Mouse (Mus musculus) limb, embryonic 15.5 days (tissue): ENCODE measurements around the gene Gm5861. TPM values are rescaled to one million over a fixed set of nuclear protein-coding genes. Genes with fewer than 3 reads are reported as not detected.
"Not testable (repeated sequence)": the region's sequence is repeated elsewhere in the genome, so short reads cannot be mapped to it uniquely, and the experiment has no call there.

Experiments
- ATAC-seq: fragments of 200-750 bp; cut with Nextera tagmentation; 2 replicates; pipeline ENCODE4 v1.8.0; 2017; ENCODE audit warnings: low read depth, moderate TSS enrichment; ENCODE audit not compliant: insufficient number of reproducible peaks, low FRiP score, low TSS enrichment
- H3K27ac ChIP-seq: fragments of 300-500 bp; sonication (generic); 2 replicates; pipeline ENCODE4 v1.5.1; 2015; ENCODE audit warnings: moderate library complexity, mild to moderate bottlenecking, inconsistent platforms
- H3K27me3 ChIP-seq: fragments of 300-500 bp; sonication (generic); 2 replicates; pipeline ENCODE4 v1.6.1; 2015; ENCODE audit warnings: inconsistent platforms
- H3K36me3 ChIP-seq: fragments of 300-500 bp; sonication (generic); 2 replicates; pipeline ENCODE4 v1.6.1; 2015; ENCODE audit warnings: inconsistent platforms
- H3K4me1 ChIP-seq: fragments of 300-500 bp; sonication (generic); 2 replicates; pipeline ENCODE4 v1.6.1; 2015; ENCODE audit warnings: inconsistent platforms
- H3K4me2 ChIP-seq: fragments of 300-500 bp; sonication (generic); 2 replicates; pipeline ENCODE4 v1.6.1; 2015; ENCODE audit warnings: mild to moderate bottlenecking, inconsistent platforms
- H3K4me3 ChIP-seq: fragments of 300-500 bp; sonication (generic); 2 replicates; pipeline ENCODE4 v1.5.1; 2015; ENCODE audit warnings: mild to moderate bottlenecking, inconsistent platforms
- H3K9ac ChIP-seq: fragments of 300-500 bp; sonication (generic); 2 replicates; pipeline ENCODE4 v1.6.1; 2015; ENCODE audit warnings: inconsistent platforms
- H3K9me3 ChIP-seq: fragments of 300-500 bp; sonication (generic); 2 replicates; pipeline ENCODE4 v1.6.1; 2016; ENCODE audit warnings: inconsistent platforms
- WGBS: fragments of 180-500 bp; shearing (Covaris S2); methylation state at CpG from one replicate; pipeline ENCODE4 v1.1.7; 2015; 5-methylcytosine and 5-hydroxymethylcytosine counted together
- polyA plus RNA-seq: library from polyadenylated mRNA; unstranded; fragments of >200 nt; fragmentation: Nextera tagmentation; extraction: Ambion mirVana; gene quantifications from 2 replicates; pipeline ENCODE4 v1.2.1, GENCODE M21; 2015

Gene Gm5861
- polyA plus RNA-seq = not detected in 2 replicates

- not testable (repeated sequence) for H3K36me3 ChIP-seq, H3K27ac ChIP-seq, H3K9ac ChIP-seq, H3K27me3 ChIP-seq, H3K4me2 ChIP-seq, H3K9me3 ChIP-seq, H3K4me3 ChIP-seq, ATAC-seq, H3K4me1 ChIP-seq
- WGBS = 57% methylated on average over 3 of the region's 3 CpGs
These were observed at the start of gene Gm5861 for GRCm38 (mm10) chr5:11182772-11183171. Gene Gm5861, plus strand, starts transcription at chr5:11183072.

- not testable (repeated sequence) for H3K4me2 ChIP-seq, H3K36me3 ChIP-seq, H3K9me3 ChIP-seq, H3K4me3 ChIP-seq, H3K9ac ChIP-seq, H3K27ac ChIP-seq, H3K4me1 ChIP-seq, H3K27me3 ChIP-seq, ATAC-seq
- WGBS = 92% methylated on average over 12 of the region's 12 CpGs
These were observed 44.8 kb upstream of the Gm5861 start for GRCm38 (mm10) chr5:11138031-11138430.

Other genes starting within 250 kb of the Gm5861 start
- gene Gm8871, start 235.3 kb upstream of the Gm5861 start, polyA plus RNA-seq = not detected in 2 replicates
- not detected in 2 replicates for gene Gm8857, start 235.3 kb upstream of the Gm5861 start, polyA plus RNA-seq
- not detected in 2 replicates for gene Gm8879, start 55.4 kb upstream of the Gm5861 start, polyA plus RNA-seq
- not detected in 2 replicates for gene Gm8890, start 73.0 kb downstream of the Gm5861 start, polyA plus RNA-seq
- not detected in 2 replicates for gene Speer1, start 158.4 kb downstream of the Gm5861 start, polyA plus RNA-seq
- gene Gm8897, start 233.3 kb downstream of the Gm5861 start, polyA plus RNA-seq = not detected in 2 replicates